Mouse (Mus musculus): ENCODE data around the gene Rimkla.

The Rimkla gene

GRCm38 (mm10) chr4:119467720-119468380, 24.6 kb downstream of the Rimkla start:
- DNase-seq, result peak; percentile 12 to 56

- DNase-seq, result no peak
Observed at GRCm38 (mm10) chr4:119465841-119466240, 26.6 kb downstream of the Rimkla start.

- no peak for DNase-seq
Observed at GRCm38 (mm10) chr4:119463756-119464419, 28.5 kb downstream of the Rimkla start.

GRCm38 (mm10) chr4:119462858-119463755, 29.3 kb downstream of the Rimkla start:
- peak; percentile 74 to 86 for DNase-seq

- no peak for DNase-seq
Observed at GRCm38 (mm10) chr4:119462457-119462856, 30.0 kb downstream of the Rimkla start.

GRCm38 (mm10) chr4:119460728-119461141, 31.7 kb downstream of the Rimkla start:
- peak; percentile 59 to 89 for DNase-seq

GRCm38 (mm10) chr4:119460296-119460695, 32.1 kb downstream of the Rimkla start:
- DNase-seq, result peak in 1 of 2 experiments; percentile 57

GRCm38 (mm10) chr4:119453533-119453932, 38.9 kb downstream of the Rimkla start:
- DNase-seq, result peak in 1 of 2 experiments; percentile 39

- DNase-seq, result no peak
Observed at GRCm38 (mm10) chr4:119453128-119453527, 39.3 kb downstream of the Rimkla start.

- DNase-seq, result no peak
Observed at GRCm38 (mm10) chr4:119450436-119450835, 42.0 kb downstream of the Rimkla start.

GRCm38 (mm10) chr4:119447786-119448185, 44.6 kb downstream of the Rimkla start:
- DNase-seq, result no peak

GRCm38 (mm10) chr4:119447261-119447660, 45.2 kb downstream of the Rimkla start:
- DNase-seq, result no peak

- no peak for DNase-seq
Observed at GRCm38 (mm10) chr4:119442539-119442938, 49.9 kb downstream of the Rimkla start.

GRCm38 (mm10) chr4:119441836-119442235, 50.6 kb downstream of the Rimkla start:
- no peak for DNase-seq

GRCm38 (mm10) chr4:119437936-119438335, 54.5 kb downstream of the Rimkla start:
- DNase-seq, result no peak

GRCm38 (mm10) chr4:119430678-119431077, 61.8 kb downstream of the Rimkla start:
- peak in 1 of 2 experiments; percentile 62 for DNase-seq

- DNase-seq, result no peak
Observed at GRCm38 (mm10) chr4:119427680-119428079, 64.7 kb downstream of the Rimkla start.

- DNase-seq, result no peak
Observed at GRCm38 (mm10) chr4:119425601-119426000, 66.8 kb downstream of the Rimkla start.

GRCm38 (mm10) chr4:119425077-119425476, 67.4 kb downstream of the Rimkla start:
- DNase-seq, result no peak

- DNase-seq, result peak; percentile 91 to 93
Observed at GRCm38 (mm10) chr4:119422294-119422964, 70.0 kb downstream of the Rimkla start, which contains the start of the genes Ppcs and Zmynd12. Gene Ppcs (minus strand): TSS chr4:119422420. Gene Zmynd12 (plus strand): TSS chr4:119422814.

- DNase-seq, result no peak
Observed at GRCm38 (mm10) chr4:119421921-119422293, 70.5 kb downstream of the Rimkla start.

- DNase-seq, result no peak
Observed at GRCm38 (mm10) chr4:119421191-119421590, 71.2 kb downstream of the Rimkla start.

- DNase-seq, result no peak
Observed at GRCm38 (mm10) chr4:119417894-119418293, 74.5 kb downstream of the Rimkla start.
